Mouse (Mus musculus) spleen, adult 2 months (tissue): ENCODE results near the gene Stum. TPM values are rescaled to one million over a fixed set of nuclear protein-coding genes. Genes with fewer than 3 reads are reported as not detected.
A peak's percentile ranks its signal among the peaks of the same experiment; 100 is the strongest.

Source experiments
- DNase-seq, 2 experiments: peaks; one replicate each; pipeline versions ENCODE4 v3.0.0 to v3.0.0-alpha.2; 2012 to 2021; ENCODE audit warnings: low spot score in 2 of 2, low read depth in 1 of 2
- H3K27ac ChIP-seq: fragments of 200-500 bp; 2 replicates; pipeline ENCODE4 v1.5.1; 2012; ENCODE audit warnings: low read length, inconsistent platforms; ENCODE audit not compliant: insufficient read depth
- H3K27me3 ChIP-seq: fragments of 200-500 bp; 2 replicates; pipeline ENCODE4 v1.6.1; 2012; ENCODE audit warnings: mild to moderate bottlenecking, moderate library complexity, low read length, inconsistent platforms; ENCODE audit not compliant: control insufficient read depth, insufficient read depth
- H3K36me3 ChIP-seq: fragments of 200-500 bp; 2 replicates; pipeline ENCODE4 v1.6.1; 2012; ENCODE audit warnings: mild to moderate bottlenecking, low read length, inconsistent platforms; ENCODE audit not compliant: control insufficient read depth, insufficient read depth
- H3K4me1 ChIP-seq: fragments of 200-500 bp; 2 replicates; pipeline ENCODE4 v1.6.1; 2011; ENCODE audit warnings: inconsistent platforms; ENCODE audit not compliant: control insufficient read depth, insufficient read depth, insufficient read length
- H3K4me3 ChIP-seq: fragments of 200-500 bp; 2 replicates; pipeline ENCODE4 v1.5.1; 2011; ENCODE audit warnings: mild to moderate bottlenecking, inconsistent platforms; ENCODE audit not compliant: insufficient read depth, insufficient read length; ENCODE audit errors: extremely low read depth
- CTCF ChIP-seq: fragments of 200-500 bp; IDR thresholded peaks from 2 replicates; pipeline ENCODE4 v1.5.1; 2011; ENCODE audit warnings: mild to moderate bottlenecking, inconsistent platforms; ENCODE audit not compliant: insufficient read depth, insufficient read length, insufficient replicate concordance; ENCODE audit errors: extremely low read depth
- POLR2A ChIP-seq: fragments of 200-500 bp; IDR thresholded peaks from 2 replicates; pipeline ENCODE4 v1.6.1; 2011; ENCODE audit warnings: low read depth, low read length, inconsistent platforms
- WGBS: fragments of 180-500 bp; shearing (Covaris S2); methylation state at CpG from one replicate; pipeline ENCODE4 v1.1.7; 2018; 5-methylcytosine and 5-hydroxymethylcytosine counted together
- polyA plus RNA-seq: library from polyadenylated mRNA; depleted of rRNA; stranded (reverse); fragments of >200 nt; gene quantifications from 2 replicates; pipeline ENCODE4 v1.2.3, GENCODE M21; 2012

Gene Stum
- polyA plus RNA-seq, 1 experiment = 4.5 TPM

DNA sequence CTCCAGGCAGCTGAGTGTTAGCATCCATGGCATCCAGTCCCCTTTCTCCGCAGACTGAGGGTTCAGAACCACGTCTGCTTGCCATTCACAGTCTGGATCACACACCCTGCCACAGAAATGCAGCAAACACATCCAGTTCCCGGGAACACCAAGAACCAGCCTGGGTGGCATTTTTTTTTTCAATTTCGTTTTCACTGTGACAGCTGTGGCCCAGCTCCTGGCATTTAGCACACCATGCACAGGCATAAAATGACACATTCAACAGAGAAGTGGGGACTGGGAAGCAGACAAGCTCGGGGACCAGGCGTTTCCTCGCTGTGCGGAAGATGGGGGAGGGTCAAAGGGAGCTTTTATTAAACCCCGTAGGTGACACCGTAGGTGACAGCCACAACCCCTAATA, 55.6 kb downstream of the Stum start:
- peaks cover 9% of the 10 kb centered on the region for H3K4me1 ChIP-seq
- DNase-seq = no peak
- no peaks in the 10 kb centered on the region for H3K27me3 ChIP-seq
- TF ChIP-seq POLR2A (no peak), CTCF (no peak)
- no peaks in the 10 kb centered on the region; the same call in 1 of the 2 replicates for H3K36me3 ChIP-seq
- no peak overlapping the region for H3K27ac ChIP-seq
- WGBS = 35% methylated on average over 10 of the region's 10 CpGs
- H3K4me3 ChIP-seq = no peak overlapping the region

DNA sequence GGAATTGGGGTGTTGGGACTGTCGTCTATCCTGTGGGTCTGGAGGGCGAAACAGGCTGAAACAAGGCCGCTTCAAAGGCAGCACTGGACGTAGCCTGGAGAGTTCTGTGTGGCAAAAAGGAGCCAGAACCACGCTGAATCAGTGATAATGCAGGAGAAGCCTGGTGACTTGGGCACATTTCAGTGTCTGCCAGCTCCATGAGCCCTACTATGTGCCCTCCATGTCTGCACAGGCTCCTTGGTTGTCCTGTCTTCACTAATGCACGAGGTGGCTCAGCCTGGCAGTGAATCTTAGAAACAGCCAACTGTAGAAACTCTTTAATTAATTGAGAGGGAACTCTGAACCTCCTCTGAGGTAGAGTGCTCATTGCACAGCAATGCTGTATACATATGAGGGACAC, 56.9 kb downstream of the Stum start:
- WGBS = 87% methylated on average over 6 of the region's 6 CpGs
- H3K4me1 ChIP-seq = peaks cover 14% of the 10 kb centered on the region
- no peak overlapping the region for H3K27ac ChIP-seq
- no peak overlapping the region for H3K4me3 ChIP-seq
- TF ChIP-seq CTCF (no peak), POLR2A (no peak)
- no peak for DNase-seq
- peaks cover 4% of the 10 kb centered on the region for H3K36me3 ChIP-seq
- H3K27me3 ChIP-seq = no peaks in the 10 kb centered on the region

DNA sequence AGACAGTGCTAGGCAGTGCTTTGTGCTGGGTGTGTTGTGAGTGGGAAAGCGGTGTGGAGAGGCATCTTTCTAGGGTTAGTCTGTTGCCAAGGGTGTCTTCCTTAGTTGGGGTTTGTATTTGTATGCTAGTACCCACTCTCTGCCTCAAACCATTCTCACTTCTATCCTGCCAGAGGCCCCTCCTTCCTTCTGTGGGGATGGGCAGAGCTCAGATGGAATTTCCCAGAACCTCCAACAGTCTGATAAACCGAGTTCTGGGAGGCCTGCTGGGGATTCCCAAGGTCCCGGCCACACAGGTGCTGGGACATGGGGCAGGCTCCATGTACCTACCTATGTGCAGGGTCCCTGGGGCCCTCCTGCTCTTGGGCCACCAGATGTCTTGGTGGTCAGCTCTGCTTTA, 59.4 kb downstream of the Stum start:
- no peak for TF ChIP-seq POLR2A
- TF ChIP-seq CTCF = no peak
- Histone ChIP-seq H3K27me3 (no peaks in the 10 kb centered on the region), H3K36me3 (peaks cover 22% of the 10 kb centered on the region), H3K27ac (no peak overlapping the region), H3K4me1 (peaks cover 16% of the 10 kb centered on the region), H3K4me3 (no peak overlapping the region)
- 89% methylated on average over 3 of the region's 3 CpGs for whole genome bisulfite sequencing
- no peak for DNase-seq

- Histone ChIP-seq H3K36me3 (peaks cover 29% of the 10 kb centered on the region), H3K4me1 (peaks cover 16% of the 10 kb centered on the region), H3K4me3 (no peak overlapping the region), H3K27me3 (no peaks in the 10 kb centered on the region), H3K27ac (peak overlapping the region; percentile 19)
- TF ChIP-seq CTCF (no peak), POLR2A (no peak)
- WGBS = 15% methylated on average over 16 of the region's 16 CpGs
- peak in 1 of 2 experiments; percentile 43 for DNase-seq
Observed at GRCm38 (mm10) chr1:180423008-180423639, 60.2 kb downstream of the Stum start.

- peaks cover 12% of the 10 kb centered on the region; the same call in 1 of the 2 replicates for H3K4me1 ChIP-seq
Observed at GRCm38 (mm10) chr1:180422076-180422828, 61.1 kb downstream of the Stum start.

DNA sequence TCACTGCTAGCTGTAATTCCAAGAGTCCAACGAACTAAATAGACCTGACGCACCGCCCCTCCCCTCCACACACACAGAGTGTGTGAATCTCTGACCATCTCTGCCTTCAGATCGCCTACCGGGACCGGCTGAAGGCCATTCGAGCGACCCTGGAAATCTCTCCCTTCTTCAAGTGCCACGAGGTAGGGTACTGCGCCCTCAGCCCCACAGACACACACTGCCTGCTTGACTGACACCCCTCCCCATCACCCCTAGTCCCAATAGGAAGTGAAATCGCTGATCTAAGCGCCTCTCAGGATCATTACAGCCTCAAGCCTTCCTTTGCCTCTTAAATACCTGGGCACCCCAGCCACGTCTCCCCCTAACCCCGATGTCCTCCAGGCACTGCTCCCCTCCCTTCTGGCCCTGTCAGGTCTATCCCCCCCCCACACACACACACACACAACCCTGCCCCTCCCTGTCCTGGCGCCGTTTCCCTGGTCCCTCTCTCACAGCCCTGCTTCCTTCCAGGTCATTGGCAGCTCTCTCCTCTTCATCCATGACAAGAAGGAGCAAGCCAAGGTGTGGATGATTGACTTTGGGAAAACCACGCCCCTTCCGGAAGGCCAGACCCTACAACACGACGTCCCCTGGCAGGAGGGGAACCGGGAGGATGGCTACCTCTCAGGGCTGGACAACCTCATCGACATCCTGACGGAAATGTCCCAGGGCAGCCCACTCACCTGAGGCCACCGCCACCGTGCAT, 62.0 kb downstream of the Stum start:
- H3K27me3 ChIP-seq = no peaks in the 10 kb centered on the region
- no peak overlapping the region for H3K4me3 ChIP-seq
- H3K4me1 ChIP-seq = peaks cover 15% of the 10 kb centered on the region; the same call in 1 of the 2 replicates
- TF ChIP-seq POLR2A (no peak), CTCF (no peak)
- DNase-seq = no peak
- H3K36me3 ChIP-seq = peaks cover 39% of the 10 kb centered on the region
- 82% methylated on average over 25 of the region's 25 CpGs for WGBS
- H3K27ac ChIP-seq = no peak overlapping the region

More at GRCm38 (mm10) chr1:180422076-180422828, 61.1 kb downstream of the Stum start:
- peak in 1 of 2 experiments; percentile 56 for DNase-seq
- no peaks in the 10 kb centered on the region for H3K27me3 ChIP-seq
- peaks cover 35% of the 10 kb centered on the region for H3K36me3 ChIP-seq
- no peak overlapping the region for H3K27ac ChIP-seq
- TF ChIP-seq CTCF (peak; percentile 61; the same call in 1 of the 2 replicates), POLR2A (no peak)
- WGBS = 51% methylated on average over 11 of the region's 11 CpGs
- no peak overlapping the region for H3K4me3 ChIP-seq
